Mouse (Mus musculus) heart, adult 11 months (tissue): ENCODE data around the gene 1110008P14Rik.

ENCODE experiments used
- DNase-seq: peaks from one replicate; pipeline ENCODE4 v3.0.0; 2022

Gene 1110008P14Rik

DNA sequence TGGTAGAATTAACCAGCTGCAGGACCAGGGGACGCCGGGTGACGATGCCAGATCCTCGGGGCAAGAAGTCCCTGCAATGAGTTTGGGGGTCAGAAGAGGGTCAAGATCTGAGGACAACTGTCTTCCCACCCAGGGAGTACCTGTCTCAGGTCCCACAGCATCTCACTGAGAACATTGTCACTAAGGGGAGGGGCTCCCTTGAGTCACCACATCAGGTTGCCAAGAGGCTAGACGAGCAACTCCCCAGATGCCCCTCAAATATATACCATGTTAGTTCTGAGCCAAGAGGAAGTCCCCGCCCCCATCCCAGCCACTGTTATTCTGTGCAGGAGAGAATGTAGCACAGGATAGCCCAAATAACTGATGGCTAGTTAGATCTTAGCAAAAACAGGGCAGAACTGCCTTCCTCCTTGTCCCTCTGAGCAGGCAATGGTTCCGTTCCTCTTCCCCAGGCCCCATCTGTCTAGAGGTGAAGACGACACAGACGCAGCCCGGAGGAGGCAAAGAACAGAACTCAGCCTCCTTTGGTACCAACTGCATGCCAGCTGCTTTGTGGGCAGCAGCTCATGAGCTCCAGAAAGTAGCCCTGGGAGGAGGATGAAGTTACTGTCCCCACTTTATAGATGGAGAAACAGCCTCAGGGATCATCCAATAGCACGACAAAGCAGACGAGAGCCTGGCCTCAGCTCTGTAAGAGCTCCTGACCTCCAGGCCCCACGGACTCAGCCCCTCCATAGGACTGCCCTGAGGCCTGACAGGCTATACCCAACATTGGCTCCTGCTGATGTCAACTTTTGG lies 40.7 kb downstream of the 1110008P14Rik start:
- DNase-seq: no peak

DNA sequence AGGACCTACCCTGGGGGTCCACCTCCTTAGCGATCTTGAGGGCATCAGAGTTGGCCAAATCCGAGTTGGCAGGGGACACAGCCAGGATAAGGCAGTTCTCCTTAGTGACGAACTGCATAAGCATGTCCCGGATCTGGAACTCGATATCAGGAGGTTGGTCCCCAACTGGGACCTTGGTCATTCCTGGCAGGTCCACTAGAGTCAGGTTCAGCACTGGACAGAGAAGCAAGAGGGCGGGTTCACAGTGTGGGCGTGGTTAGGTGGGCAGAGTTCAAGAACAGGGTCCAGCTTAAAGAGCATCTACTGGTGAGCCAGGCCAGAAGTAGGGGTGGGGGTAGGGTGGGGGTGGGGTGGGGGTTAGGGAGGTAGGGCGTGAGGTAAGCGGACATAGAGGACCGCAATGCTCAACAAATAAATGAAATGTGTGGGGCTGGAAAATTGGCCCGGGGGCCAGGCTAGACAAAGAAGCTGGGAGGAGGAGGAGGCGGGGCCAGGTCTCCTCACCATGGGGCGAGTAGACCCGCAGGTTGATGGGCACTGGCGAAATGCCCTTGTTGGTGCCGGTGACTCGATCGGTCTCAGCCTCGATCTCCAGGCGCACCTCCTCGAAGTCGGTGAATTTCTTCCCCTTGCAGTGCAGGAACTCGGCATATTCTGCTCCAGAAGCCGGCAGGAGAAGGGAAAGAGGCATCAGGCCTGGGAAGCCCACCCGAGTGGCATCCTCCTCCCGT lies 41.7 kb downstream of the 1110008P14Rik start:
- DNase-seq: peak; percentile 92

DNA sequence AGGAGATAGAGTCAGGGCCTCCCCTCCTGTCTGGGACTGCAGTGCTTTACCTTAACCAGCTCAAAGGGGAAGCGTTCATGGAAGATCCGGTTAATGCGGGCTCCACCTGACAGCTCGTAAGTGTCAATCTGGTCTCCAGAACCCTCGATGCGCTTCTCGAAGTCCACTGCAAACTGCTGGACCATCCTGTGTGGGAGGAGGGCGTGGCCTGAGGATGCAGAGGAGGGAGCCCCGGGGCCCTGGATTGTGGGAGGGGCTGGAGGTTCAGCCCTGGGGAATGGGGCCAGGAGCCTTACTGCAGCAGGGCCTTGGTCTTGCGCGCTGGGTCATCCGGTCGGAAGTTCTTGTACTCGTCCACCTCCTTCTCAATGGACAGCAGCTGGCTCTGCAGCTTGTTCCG lies 45.9 kb downstream of the 1110008P14Rik start:
- DNase-seq: peak; percentile 92

DNA sequence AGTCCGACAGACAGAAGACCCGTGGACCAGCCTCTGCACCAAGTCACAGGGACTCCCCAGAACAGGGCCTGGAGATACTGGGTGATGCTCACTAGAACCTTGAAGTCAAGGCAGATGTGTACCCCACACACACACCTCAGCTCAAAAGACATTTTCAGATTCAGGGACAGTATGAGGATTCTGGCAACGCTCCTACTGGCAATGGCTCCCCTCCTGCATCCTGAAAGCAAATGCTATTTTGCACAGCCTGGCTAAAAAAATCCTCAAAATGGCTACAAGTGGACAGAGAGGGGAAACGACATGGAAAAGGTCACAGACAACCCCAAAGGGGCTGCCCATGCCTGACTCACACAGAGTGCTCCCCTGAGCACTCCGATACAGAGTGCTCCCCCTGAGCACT lies 49.6 kb downstream of the 1110008P14Rik start:
- no peak for DNase-seq

DNA sequence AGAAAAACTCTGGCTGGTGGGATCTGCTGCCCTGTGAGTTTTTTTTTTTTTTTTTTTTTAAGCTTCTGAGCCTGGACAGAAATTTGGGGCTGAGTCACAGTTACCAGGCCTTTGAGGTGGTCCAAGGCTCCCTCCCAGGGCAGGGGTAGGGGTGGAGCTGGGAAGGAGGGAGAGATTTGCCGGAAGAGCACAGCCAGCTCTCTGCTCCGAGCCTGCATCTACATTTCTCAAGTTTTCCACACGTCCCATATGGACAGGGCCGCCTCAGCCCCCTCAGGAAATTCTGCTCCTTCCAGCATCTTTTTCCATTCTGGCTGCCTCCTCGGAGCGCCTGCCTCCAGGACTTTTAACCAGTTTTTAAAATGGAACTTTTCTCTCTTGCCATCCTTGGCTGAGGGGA lies 52.2 kb downstream of the 1110008P14Rik start:
- DNase-seq: no peak

DNA sequence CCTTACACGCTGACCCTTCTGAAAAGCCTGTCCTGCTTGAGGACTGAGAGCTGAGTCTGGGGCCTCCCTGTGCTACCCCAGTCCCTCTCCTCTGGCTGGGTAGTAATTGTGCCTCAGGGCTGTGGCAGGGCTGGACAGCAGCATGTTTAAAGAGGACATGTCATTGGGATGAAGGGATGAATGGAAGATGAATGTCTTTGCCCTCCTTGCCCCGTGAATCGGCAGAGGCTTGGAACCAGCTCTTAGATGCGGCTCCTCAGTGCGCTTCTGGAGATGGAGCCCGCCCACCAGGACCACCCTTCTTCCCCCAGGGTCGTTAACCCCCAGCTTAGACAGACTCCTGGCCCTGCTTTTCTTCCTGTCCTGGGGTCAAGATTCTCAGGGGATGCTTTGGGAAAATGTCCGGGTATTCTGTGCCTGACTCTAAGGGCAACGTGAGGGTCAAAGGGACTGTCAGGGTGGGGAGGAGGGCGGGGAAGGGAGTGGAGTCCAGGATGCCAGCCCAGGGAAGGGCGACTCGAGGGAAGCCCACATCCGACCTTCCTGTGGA lies 52.8 kb downstream of the 1110008P14Rik start:
- DNase-seq: no peak

DNA sequence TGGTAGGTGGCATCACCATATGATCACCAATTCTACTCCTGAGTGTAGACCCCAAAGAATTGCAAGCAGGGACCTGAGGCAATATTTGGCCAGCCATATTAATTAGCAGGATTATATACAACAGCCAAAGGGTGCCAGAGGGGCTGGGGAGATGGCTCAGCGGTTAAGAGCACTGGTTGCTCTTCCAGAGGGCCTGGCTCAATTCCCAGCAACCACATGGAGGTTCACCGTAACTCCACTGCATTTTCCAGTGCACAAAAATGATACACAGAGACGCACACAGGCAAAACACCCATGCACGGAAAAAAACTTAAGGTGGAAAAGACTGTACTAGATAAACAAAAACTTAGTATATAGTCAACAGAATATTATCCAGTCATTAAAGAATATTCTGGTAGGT lies 54.5 kb downstream of the 1110008P14Rik start:
- DNase-seq: no peak
